Mouse (Mus musculus): ENCODE data around the gene H2-Ab1. TPM values are rescaled to one million over a fixed set of nuclear protein-coding genes. Genes with fewer than 3 reads are reported as not detected.
"Not testable (repeated sequence)": the region's sequence is repeated elsewhere in the genome, so short reads cannot be mapped to it uniquely, and the experiment has no call there.

H2-Ab1 gene
- polyA plus RNA-seq, 1 experiment = 90.6 TPM

DNA sequence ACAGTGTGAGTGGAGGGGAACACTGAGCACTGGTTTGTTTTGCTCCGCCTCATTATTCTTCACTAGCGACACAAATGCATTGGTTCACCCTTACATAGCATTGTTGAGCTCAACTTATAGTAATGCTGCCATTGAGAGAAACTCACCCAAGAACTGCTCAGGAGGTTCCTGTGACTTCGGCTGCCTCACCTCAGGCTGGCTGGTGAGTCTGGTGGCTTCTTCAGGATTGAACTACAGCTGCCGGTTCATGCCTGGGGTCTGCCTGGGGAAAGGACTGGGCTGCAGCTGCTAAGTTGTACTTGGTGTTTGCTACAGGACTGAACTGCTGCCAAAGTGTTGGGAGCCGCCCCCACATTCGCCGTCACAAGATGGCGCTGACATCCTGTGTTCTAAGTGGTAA is 32.1 kb upstream of the H2-Ab1 start:
- no peaks in the 10 kb centered on the region for H3K4me1 ChIP-seq (ENCODE audit: control insufficient read depth, insufficient read depth, insufficient read length, low read length)
- H3K4me3 ChIP-seq (ENCODE audit: insufficient read depth, low read depth, low read length) = no peak overlapping the region
- no peak overlapping the region for H3K27ac ChIP-seq (replicated peaks; ENCODE audit: low read depth, low read length)

DNA sequence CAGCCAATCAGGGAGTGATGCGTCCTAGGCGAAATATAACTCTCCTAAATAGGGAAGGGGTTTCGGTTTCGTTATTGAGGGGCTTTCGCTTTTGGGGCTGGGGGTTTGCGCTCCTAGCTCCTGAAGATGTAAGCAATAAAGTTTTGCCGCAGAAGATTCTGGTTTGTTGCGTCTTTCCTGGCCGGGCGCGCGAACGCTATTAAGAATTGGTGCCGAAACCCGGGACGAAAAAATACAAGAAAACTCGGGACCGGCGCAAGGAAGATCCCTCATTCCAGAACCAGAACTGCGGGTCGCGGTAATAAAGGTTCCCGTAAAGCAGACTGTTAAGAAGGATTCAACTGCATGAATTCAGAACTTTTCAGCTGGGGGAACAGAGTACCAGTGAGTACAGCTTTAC is 31.6 kb upstream of the H2-Ab1 start:
- not testable (repeated sequence) for H3K27ac ChIP-seq (replicated peaks; ENCODE audit: low read depth, low read length); H3K4me3 ChIP-seq (ENCODE audit: insufficient read depth, low read depth, low read length); H3K4me1 ChIP-seq (ENCODE audit: control insufficient read depth, insufficient read depth, insufficient read length, low read length)

DNA sequence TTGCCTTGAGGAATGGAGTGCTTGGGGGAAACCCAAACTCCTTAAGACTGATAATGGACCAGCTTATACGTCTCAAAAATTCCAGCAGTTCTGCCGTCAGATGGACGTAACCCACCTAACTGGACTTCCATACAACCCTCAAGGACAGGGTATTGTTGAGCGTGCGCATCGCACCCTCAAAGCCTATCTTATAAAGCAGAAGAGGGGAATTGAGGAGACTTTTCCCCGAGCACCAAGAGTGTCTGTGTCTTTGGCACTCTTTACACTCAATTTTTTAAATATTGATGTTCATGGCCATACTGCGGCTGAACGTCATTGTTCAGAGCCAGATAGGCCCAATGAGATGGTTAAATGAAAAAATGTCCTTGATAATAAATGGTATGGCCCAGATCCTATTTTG is 26.5 kb upstream of the H2-Ab1 start:
- not testable (repeated sequence) for H3K4me3 ChIP-seq (ENCODE audit: insufficient read depth, low read depth, low read length); H3K4me1 ChIP-seq (ENCODE audit: control insufficient read depth, insufficient read depth, insufficient read length, low read length); H3K27ac ChIP-seq (replicated peaks; ENCODE audit: low read depth, low read length)

DNA sequence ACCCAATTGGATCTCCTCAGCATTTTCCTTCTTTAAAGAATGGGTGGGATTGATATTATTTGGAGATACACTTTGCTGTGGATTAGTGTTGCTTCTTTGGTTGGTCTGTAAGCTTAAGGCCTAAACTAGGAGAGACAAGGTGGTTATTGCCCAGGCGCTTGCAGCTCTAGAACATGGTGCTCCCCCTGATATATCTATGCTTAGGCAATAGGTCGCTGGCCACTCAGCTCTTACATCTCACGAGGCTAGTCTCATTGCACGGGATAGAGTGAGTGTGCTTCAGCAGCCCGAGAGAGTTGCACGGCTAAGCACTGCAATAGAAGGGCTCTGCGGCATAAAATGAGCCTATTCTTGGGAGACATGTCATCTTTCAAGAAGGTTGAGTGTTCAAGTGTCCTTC is 25.5 kb upstream of the H2-Ab1 start:
- H3K4me3 ChIP-seq (ENCODE audit: insufficient read depth, low read depth, low read length); H3K4me1 ChIP-seq (ENCODE audit: control insufficient read depth, insufficient read depth, insufficient read length, low read length); H3K27ac ChIP-seq (replicated peaks; ENCODE audit: low read depth, low read length): not testable (repeated sequence)

DNA sequence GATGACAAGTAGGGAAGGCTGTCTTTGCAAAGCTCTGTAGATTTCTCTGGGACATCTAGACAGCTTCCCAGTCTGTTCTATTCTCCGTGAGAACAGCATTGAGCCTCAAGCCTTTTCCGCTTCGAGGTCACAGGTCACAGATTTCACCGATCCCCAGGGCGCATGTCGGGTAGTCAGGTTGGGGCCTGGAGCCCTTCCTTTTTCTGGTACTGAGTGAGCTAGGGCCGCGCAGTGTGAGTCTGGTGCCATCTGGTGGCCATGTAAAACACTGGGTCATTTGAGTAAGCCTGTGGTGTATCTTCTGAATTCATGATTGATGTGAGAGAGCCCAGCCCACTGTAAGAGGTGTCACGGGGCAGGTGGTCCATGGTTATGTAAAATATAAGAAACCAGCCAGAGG is 22.6 kb upstream of the H2-Ab1 start:
- H3K27ac ChIP-seq (replicated peaks; ENCODE audit: low read depth, low read length) = no peak overlapping the region
- H3K4me3 ChIP-seq (ENCODE audit: insufficient read depth, low read depth, low read length) = no peak overlapping the region
- H3K4me1 ChIP-seq (ENCODE audit: control insufficient read depth, insufficient read depth, insufficient read length, low read length) = no peaks in the 10 kb centered on the region

DNA sequence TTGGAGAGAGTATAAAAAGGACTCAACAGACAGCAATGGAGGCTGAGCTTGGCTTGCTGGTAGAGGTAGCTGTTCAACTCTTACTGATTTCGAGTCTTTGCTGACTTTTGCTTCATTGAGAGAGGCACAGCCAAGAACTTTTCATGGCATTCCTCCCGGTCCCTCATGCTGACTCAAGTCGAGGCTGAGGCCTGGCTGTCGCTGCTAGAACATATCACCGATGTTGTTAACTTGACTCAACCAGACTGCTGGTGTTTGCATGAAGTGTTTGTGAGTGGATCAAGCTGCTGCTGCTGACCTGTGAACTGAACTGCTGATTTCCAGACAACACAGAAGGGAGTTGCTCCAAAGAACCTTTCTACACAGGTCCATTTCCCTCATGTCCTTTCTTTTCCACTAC is 20.8 kb upstream of the H2-Ab1 start:
- Histone ChIP-seq H3K27ac (replicated peaks; ENCODE audit: low read depth, low read length) (no peak overlapping the region), H3K4me3 (ENCODE audit: insufficient read depth, low read depth, low read length) (no peak overlapping the region), H3K4me1 (ENCODE audit: control insufficient read depth, insufficient read depth, insufficient read length, low read length) (no peaks in the 10 kb centered on the region)

DNA sequence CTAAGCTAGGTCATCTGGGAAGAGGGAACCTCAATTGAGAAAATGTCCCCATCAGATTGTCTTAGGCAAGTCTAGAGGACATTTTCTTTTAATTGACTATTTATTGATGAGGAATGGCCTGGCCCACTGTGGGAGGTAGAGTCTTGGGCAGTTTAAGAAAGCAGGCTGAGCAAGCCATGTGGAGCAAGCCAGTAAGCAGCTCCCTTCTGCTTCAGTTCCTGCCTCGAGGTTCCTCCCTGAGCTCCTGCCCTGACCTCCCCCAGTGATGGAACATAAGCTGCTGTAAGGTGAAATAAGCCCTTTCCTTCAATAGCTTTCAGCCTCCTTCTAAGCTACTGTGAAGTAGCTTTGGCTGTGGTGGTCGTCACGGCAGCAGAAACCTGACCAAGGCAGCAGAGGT is 19.7 kb upstream of the H2-Ab1 start:
- no peaks in the 10 kb centered on the region for H3K4me1 ChIP-seq (ENCODE audit: control insufficient read depth, insufficient read depth, insufficient read length, low read length)
- no peak overlapping the region for H3K4me3 ChIP-seq (ENCODE audit: insufficient read depth, low read depth, low read length)
- no peak overlapping the region for H3K27ac ChIP-seq (replicated peaks; ENCODE audit: low read depth, low read length)

DNA sequence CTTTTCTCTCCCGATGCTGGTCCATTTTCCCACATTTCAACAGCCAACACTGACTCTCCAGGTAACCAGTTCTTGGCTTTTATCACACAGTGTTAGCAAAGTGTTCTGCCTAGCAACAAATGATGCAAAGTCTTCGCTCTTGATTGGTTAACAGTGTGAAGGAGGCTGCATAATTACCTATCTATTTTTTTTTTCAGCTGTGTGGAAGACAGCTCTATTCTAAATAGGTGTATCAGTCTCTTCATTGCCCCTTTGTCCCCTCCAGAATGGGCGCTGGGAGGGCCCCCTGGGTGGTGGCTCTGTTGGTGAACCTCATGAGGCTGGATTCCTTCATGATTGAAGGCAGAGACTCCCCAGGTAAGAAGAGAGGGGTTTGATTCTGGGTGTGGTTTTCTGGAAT is 18.8 kb upstream of the H2-Ab1 start, which contains the start of gene H2-Ob:
H2-Ob (plus strand) TSS at position 198 of the 400 bp plus-strand sequence.
- H3K4me3 ChIP-seq (ENCODE audit: insufficient read depth, low read depth, low read length) = no peak within 1 kb of the TSS
- peak within 1 kb of the TSS; percentile 80 for H3K27ac ChIP-seq (replicated peaks; ENCODE audit: low read depth, low read length)
- H3K4me1 ChIP-seq (ENCODE audit: control insufficient read depth, insufficient read depth, insufficient read length, low read length) = no peaks in the 10 kb centered on the region

DNA sequence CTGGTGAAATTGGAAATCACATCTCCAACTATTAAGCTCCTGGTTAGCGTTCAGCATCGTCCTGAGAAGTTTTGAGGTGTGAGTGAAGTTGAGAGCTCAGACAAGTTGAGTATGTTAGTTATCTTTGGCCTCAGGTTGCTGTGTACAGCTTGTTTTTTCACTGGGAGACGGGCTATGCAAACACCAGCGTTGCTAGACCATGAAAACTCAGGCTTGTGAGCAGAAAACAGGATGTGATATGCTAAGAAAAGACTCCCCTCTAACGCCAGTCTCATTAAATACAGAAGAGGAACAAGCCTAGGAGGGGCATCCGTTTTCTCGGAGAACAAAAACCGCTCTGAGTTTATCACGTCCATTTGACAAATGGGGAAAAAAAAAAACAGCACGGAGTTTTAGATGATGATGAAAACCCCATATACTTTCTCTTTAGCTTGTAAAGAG is 17.9 kb upstream of the H2-Ab1 start:
- Histone ChIP-seq H3K4me3 (ENCODE audit: insufficient read depth, low read depth, low read length) (no peak overlapping the region; the same call in 1 of the 2 replicates), H3K27ac (replicated peaks; ENCODE audit: low read depth, low read length) (peak overlapping the region; percentile 80), H3K4me1 (ENCODE audit: control insufficient read depth, insufficient read depth, insufficient read length, low read length) (no peaks in the 10 kb centered on the region)

DNA sequence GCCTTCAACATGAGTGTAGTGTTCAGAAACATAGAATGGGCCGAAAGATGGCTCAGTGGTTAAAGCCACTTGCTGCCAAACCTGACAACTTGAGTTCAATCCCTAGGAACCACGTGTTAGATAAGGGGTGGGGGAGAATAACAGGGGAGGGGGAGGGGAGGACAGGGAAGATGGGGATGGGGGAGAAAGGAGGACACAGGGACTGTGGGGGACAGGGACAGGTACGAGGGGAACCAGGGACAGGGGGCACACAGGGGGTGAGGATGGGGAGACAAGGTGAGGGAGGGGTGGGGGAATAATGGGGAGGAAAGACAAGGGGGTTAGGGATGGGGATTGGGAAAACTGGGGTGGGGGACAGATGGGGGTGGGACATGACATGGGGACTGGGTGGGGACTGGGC is 17.1 kb upstream of the H2-Ab1 start:
- no peaks in the 10 kb centered on the region for H3K4me1 ChIP-seq (ENCODE audit: control insufficient read depth, insufficient read depth, insufficient read length, low read length)
- H3K4me3 ChIP-seq (ENCODE audit: insufficient read depth, low read depth, low read length) = no peak overlapping the region; the same call in 1 of the 2 replicates
- peak overlapping the region; percentile 65 for H3K27ac ChIP-seq (replicated peaks; ENCODE audit: low read depth, low read length)

DNA sequence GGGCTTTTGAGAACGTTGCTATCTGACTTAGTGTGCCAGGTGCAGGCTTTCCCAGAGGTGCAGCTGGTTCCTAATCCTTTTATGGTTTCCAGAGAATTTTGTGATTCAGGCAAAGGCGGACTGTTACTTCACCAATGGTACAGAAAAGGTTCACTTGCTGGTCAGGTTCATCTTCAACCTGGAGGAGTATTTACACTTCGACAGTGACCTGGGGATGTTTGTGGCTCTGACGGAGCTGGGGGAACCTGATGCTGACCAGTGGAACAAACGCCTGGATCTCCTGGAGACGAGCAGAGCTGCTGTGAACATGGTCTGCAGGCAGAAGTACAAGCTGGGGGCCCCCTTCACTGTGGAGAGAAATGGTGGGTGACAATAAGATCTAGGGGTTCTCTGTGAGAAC is 16.6 kb upstream of the H2-Ab1 start:
- H3K27ac ChIP-seq (replicated peaks; ENCODE audit: low read depth, low read length) = no peak overlapping the region
- no peak overlapping the region for H3K4me3 ChIP-seq (ENCODE audit: insufficient read depth, low read depth, low read length)
- H3K4me1 ChIP-seq (ENCODE audit: control insufficient read depth, insufficient read depth, insufficient read length, low read length) = no peaks in the 10 kb centered on the region

DNA sequence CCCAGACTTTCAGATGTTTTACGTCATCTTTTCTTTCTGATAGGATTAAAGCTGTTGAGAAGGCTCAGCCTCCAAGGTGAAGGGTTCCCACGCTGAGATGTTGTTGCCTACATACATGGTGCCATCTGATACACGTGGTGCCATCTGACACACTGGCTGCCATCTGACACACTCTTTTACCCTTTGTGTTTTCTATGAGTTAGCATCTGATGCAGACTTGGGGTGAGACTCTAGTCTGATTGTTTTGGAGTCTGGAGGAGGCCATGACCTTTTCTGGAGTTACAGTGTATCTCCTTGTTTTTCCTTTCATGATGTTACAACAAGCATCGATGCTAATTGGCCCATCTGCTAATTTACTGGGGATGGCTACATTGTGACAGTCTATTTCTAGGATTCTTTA is 12.8 kb upstream of the H2-Ab1 start:
- no peak overlapping the region for H3K4me3 ChIP-seq (ENCODE audit: insufficient read depth, low read depth, low read length)
- H3K4me1 ChIP-seq (ENCODE audit: control insufficient read depth, insufficient read depth, insufficient read length, low read length) = no peaks in the 10 kb centered on the region
- no peak overlapping the region for H3K27ac ChIP-seq (replicated peaks; ENCODE audit: low read depth, low read length)

DNA sequence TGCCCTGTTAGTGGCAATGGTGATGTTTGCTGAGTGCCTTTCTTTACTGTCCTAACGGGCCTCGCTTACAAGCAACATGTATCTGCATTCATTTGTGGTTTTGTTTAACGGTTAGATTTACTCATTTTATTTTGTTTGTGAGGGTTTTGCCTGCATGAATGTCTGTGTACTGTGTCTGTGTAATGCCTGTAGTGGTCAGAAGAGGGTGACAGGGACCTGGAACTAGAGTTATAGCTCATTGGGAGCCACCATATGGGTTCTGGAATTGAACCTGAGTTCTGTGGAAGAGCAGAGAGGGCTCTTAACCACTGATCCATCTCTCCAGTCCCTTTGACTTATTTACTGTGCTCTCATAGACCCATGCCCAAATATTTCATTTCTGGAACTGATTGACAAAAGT is 10.4 kb upstream of the H2-Ab1 start:
- H3K27ac ChIP-seq (replicated peaks; ENCODE audit: low read depth, low read length) = no peak overlapping the region
- H3K4me1 ChIP-seq (ENCODE audit: control insufficient read depth, insufficient read depth, insufficient read length, low read length) = no peaks in the 10 kb centered on the region
- H3K4me3 ChIP-seq (ENCODE audit: insufficient read depth, low read depth, low read length) = no peak overlapping the region

DNA sequence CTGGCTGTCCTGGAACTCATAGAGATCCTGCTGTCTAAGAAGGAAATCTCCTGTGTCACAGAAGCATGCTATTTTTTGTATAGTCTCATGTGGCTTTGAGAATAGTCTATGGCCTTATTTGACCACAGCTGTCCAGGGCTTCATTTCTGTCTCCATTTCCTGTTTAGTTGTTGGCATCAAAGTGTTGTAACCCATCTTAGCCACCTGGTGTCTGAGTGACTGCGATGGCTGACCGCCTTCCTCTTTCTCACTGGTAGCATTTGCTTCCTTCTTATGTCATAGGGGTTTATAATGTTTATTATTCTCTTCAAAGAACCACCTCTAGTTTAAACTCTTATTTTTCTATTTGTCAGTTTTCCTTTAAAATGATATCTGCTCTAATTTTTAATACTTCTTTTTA is 8.7 kb upstream of the H2-Ab1 start:
- H3K4me1 ChIP-seq (ENCODE audit: control insufficient read depth, insufficient read depth, insufficient read length, low read length) = no peaks in the 10 kb centered on the region
- no peak overlapping the region for H3K4me3 ChIP-seq (ENCODE audit: insufficient read depth, low read depth, low read length)
- no peak overlapping the region for H3K27ac ChIP-seq (replicated peaks; ENCODE audit: low read depth, low read length)

DNA sequence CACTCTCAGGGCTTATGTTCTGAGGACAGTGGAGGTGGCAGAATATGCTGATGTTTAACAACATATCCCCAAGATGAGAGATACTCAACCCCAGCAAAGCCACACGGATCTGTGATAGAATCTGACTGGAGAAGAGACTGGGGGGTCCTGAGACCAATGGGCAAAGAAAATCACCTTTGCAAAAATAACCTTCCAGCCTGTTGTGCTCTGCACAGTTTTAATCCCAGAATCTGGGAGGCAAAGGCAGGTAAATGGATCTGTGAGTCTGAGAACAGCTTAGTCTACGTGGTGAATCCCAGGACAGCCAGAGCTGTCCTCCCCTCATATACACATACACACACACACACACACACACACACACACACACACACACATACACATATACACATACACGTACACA is 8.1 kb upstream of the H2-Ab1 start:
- Histone ChIP-seq H3K4me1 (ENCODE audit: control insufficient read depth, insufficient read depth, insufficient read length, low read length) (no peaks in the 10 kb centered on the region), H3K27ac (replicated peaks; ENCODE audit: low read depth, low read length) (no peak overlapping the region), H3K4me3 (ENCODE audit: insufficient read depth, low read depth, low read length) (no peak overlapping the region)

DNA sequence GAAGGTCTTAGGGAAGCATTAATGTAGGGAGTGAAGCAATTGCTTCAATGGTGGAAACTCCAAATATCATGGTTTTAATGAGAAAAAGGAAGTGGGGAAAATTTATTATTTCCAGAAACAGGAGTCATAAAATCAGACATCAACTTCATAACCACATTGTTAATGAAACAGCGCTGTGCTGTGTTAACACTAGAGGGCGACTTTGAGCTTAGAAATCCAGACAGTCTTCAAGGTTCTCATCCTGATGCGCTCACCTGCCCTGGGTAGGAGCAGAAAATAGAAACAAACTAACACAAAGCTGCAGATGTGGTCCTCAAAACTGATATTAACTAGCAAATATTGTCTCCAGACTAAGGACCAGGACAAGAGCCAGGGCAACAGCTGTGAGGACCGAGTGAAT is 7.6 kb upstream of the H2-Ab1 start:
- no peaks in the 10 kb centered on the region for H3K4me1 ChIP-seq (ENCODE audit: control insufficient read depth, insufficient read depth, insufficient read length, low read length)
- no peak overlapping the region for H3K4me3 ChIP-seq (ENCODE audit: insufficient read depth, low read depth, low read length)
- no peak overlapping the region for H3K27ac ChIP-seq (replicated peaks; ENCODE audit: low read depth, low read length)

DNA sequence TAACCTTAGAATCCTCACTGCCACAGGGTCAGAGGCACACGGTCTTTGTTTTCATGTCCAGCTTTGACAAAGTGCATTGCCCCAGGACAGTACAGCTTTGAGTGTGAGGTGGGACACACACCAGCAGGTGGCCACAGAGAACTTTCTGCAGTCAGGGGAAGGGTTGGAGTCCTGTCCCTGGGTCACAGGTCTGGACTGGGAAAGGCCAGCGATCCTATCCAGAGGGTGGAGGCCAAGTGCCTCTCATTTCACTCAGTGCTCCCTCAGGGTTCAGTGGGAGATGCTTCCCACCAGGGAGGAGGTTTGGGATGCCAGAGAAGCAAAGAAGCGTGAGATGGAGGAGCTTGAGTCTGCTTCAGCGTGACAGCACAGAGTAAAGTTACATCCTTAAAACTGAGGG is 5.8 kb upstream of the H2-Ab1 start:
- Histone ChIP-seq H3K4me3 (ENCODE audit: insufficient read depth, low read depth, low read length) (no peak overlapping the region), H3K27ac (replicated peaks; ENCODE audit: low read depth, low read length) (no peak overlapping the region), H3K4me1 (ENCODE audit: control insufficient read depth, insufficient read depth, insufficient read length, low read length) (no peaks in the 10 kb centered on the region)

Measured in brown adipose tissue, adult 24 weeks (tissue).